Mouse (Mus musculus): ENCODE results near the gene Ankrd12. TPM values are rescaled to one million over a fixed set of nuclear protein-coding genes. Genes with fewer than 3 reads are reported as not detected.
"Not testable (repeated sequence)": the region's sequence is repeated elsewhere in the genome, so short reads cannot be mapped to it uniquely, and the experiment has no call there.

The Ankrd12 gene
- polyA plus RNA-seq, 1 experiment = 28.3 TPM

- no peak overlapping the region for H3K27ac ChIP-seq (ENCODE audit: insufficient read depth, low read depth, low read length)
- TF ChIP-seq CTCF (IDR thresholded peaks at IDR 0.05; ENCODE audit: low read depth, low read length) (no peak), POLR2A (IDR thresholded peaks at IDR 0.05; ENCODE audit: borderline replicate concordance, low read depth, low read length) (no peak)
- H3K4me3 ChIP-seq (ENCODE audit: insufficient read depth, low read length) = no peak overlapping the region
- H3K4me1 ChIP-seq (ENCODE audit: control insufficient read depth, insufficient read depth, low read length) = peaks cover 16% of the 10 kb centered on the region
These were observed 18.7 kb downstream of the Ankrd12 start for GRCm38 (mm10) chr17:66058160-66058559.

- H3K27ac ChIP-seq (ENCODE audit: insufficient read depth, low read depth, low read length) = no peak overlapping the region
- TF ChIP-seq CTCF (IDR thresholded peaks at IDR 0.05; ENCODE audit: low read depth, low read length) (no peak), POLR2A (IDR thresholded peaks at IDR 0.05; ENCODE audit: borderline replicate concordance, low read depth, low read length) (no peak)
- H3K4me3 ChIP-seq (ENCODE audit: insufficient read depth, low read length) = no peak overlapping the region
- peaks cover 22% of the 10 kb centered on the region for H3K4me1 ChIP-seq (ENCODE audit: control insufficient read depth, insufficient read depth, low read length)
These were observed 19.7 kb downstream of the Ankrd12 start for GRCm38 (mm10) chr17:66057145-66057544.

GRCm38 (mm10) chr17:66053349-66053748 is 23.5 kb downstream of the Ankrd12 start:
- Histone ChIP-seq H3K4me3 (ENCODE audit: insufficient read depth, low read length) (peak overlapping the region; percentile 10; the same call in 1 of the 2 replicates), H3K4me1 (ENCODE audit: control insufficient read depth, insufficient read depth, low read length) (peaks cover 37% of the 10 kb centered on the region), H3K27ac (ENCODE audit: insufficient read depth, low read depth, low read length) (peak overlapping the region; percentile 97)
- TF ChIP-seq POLR2A (IDR thresholded peaks at IDR 0.05; ENCODE audit: borderline replicate concordance, low read depth, low read length) = no peak

- Histone ChIP-seq H3K4me3 (ENCODE audit: insufficient read depth, low read length) (no peak overlapping the region), H3K4me1 (ENCODE audit: control insufficient read depth, insufficient read depth, low read length) (peaks cover 38% of the 10 kb centered on the region), H3K27ac (ENCODE audit: insufficient read depth, low read depth, low read length) (peak overlapping the region; percentile 18; the same call in 1 of the 2 replicates)
- TF ChIP-seq POLR2A (IDR thresholded peaks at IDR 0.05; ENCODE audit: borderline replicate concordance, low read depth, low read length) (no peak), CTCF (IDR thresholded peaks at IDR 0.05; ENCODE audit: low read depth, low read length) (no peak)
These were observed 28.1 kb downstream of the Ankrd12 start for GRCm38 (mm10) chr17:66048795-66049194.

- TF ChIP-seq CTCF (IDR thresholded peaks at IDR 0.05; ENCODE audit: low read depth, low read length) (no peak), POLR2A (IDR thresholded peaks at IDR 0.05; ENCODE audit: borderline replicate concordance, low read depth, low read length) (no peak)
- H3K4me1 ChIP-seq (ENCODE audit: control insufficient read depth, insufficient read depth, low read length) = peaks cover 34% of the 10 kb centered on the region
- H3K4me3 ChIP-seq (ENCODE audit: insufficient read depth, low read length) = no peak overlapping the region
- H3K27ac ChIP-seq (ENCODE audit: insufficient read depth, low read depth, low read length) = peak overlapping the region; percentile 19; the same call in 1 of the 2 replicates
These were observed 28.7 kb downstream of the Ankrd12 start for GRCm38 (mm10) chr17:66048199-66048598.

GRCm38 (mm10) chr17:66043679-66044078 is 33.2 kb downstream of the Ankrd12 start:
- H3K4me3 ChIP-seq (ENCODE audit: insufficient read depth, low read length); H3K27ac ChIP-seq (ENCODE audit: insufficient read depth, low read depth, low read length): not testable (repeated sequence)
- peaks cover 26% of the 10 kb centered on the region for H3K4me1 ChIP-seq (ENCODE audit: control insufficient read depth, insufficient read depth, low read length)

- H3K27ac ChIP-seq (ENCODE audit: insufficient read depth, low read depth, low read length) = no peak overlapping the region
These were observed 35.9 kb downstream of the Ankrd12 start for GRCm38 (mm10) chr17:66041020-66041419.

GRCm38 (mm10) chr17:66033239-66033638 is 43.6 kb downstream of the Ankrd12 start:
- H3K4me1 ChIP-seq (ENCODE audit: control insufficient read depth, insufficient read depth, low read length) = no peaks in the 10 kb centered on the region
- no peak overlapping the region for H3K27ac ChIP-seq (ENCODE audit: insufficient read depth, low read depth, low read length)

More at GRCm38 (mm10) chr17:66041020-66041419, 35.9 kb downstream of the Ankrd12 start:
- peaks cover 12% of the 10 kb centered on the region for H3K4me1 ChIP-seq (ENCODE audit: control insufficient read depth, insufficient read depth, low read length)
- H3K4me3 ChIP-seq (ENCODE audit: insufficient read depth, low read length) = no peak overlapping the region
- no peak for TF ChIP-seq POLR2A (IDR thresholded peaks at IDR 0.05; ENCODE audit: borderline replicate concordance, low read depth, low read length)
- no peak for TF ChIP-seq CTCF (IDR thresholded peaks at IDR 0.05; ENCODE audit: low read depth, low read length)

GRCm38 (mm10) chr17:66031991-66032390 is 44.9 kb downstream of the Ankrd12 start:
- Histone ChIP-seq H3K27ac (ENCODE audit: insufficient read depth, low read depth, low read length) (no peak overlapping the region), H3K4me3 (ENCODE audit: insufficient read depth, low read length) (no peak overlapping the region), H3K4me1 (ENCODE audit: control insufficient read depth, insufficient read depth, low read length) (no peaks in the 10 kb centered on the region)
- no peak for TF ChIP-seq CTCF (IDR thresholded peaks at IDR 0.05; ENCODE audit: low read depth, low read length)
- TF ChIP-seq POLR2A (IDR thresholded peaks at IDR 0.05; ENCODE audit: borderline replicate concordance, low read depth, low read length) = no peak

More at GRCm38 (mm10) chr17:66033239-66033638, 43.6 kb downstream of the Ankrd12 start:
- H3K4me3 ChIP-seq (ENCODE audit: insufficient read depth, low read length) = no peak overlapping the region
- TF ChIP-seq POLR2A (IDR thresholded peaks at IDR 0.05; ENCODE audit: borderline replicate concordance, low read depth, low read length) = no peak
- TF ChIP-seq CTCF (IDR thresholded peaks at IDR 0.05; ENCODE audit: low read depth, low read length) = no peak

GRCm38 (mm10) chr17:66024211-66024610 is 52.7 kb downstream of the Ankrd12 start:
- TF ChIP-seq CTCF (IDR thresholded peaks at IDR 0.05; ENCODE audit: low read depth, low read length) (no peak), POLR2A (IDR thresholded peaks at IDR 0.05; ENCODE audit: borderline replicate concordance, low read depth, low read length) (no peak)
- Histone ChIP-seq H3K27ac (ENCODE audit: insufficient read depth, low read depth, low read length) (no peak overlapping the region), H3K4me1 (ENCODE audit: control insufficient read depth, insufficient read depth, low read length) (no peaks in the 10 kb centered on the region), H3K4me3 (ENCODE audit: insufficient read depth, low read length) (no peak overlapping the region)

- no peak for TF ChIP-seq CTCF (IDR thresholded peaks at IDR 0.05; ENCODE audit: low read depth, low read length)
- no peak for TF ChIP-seq POLR2A (IDR thresholded peaks at IDR 0.05; ENCODE audit: borderline replicate concordance, low read depth, low read length)
- Histone ChIP-seq H3K4me1 (ENCODE audit: control insufficient read depth, insufficient read depth, low read length) (0 out of 2 replicates have a peak, but pooled peaks cover under 1% of the 10 kb centered on the region), H3K27ac (ENCODE audit: insufficient read depth, low read depth, low read length) (no peak overlapping the region), H3K4me3 (ENCODE audit: insufficient read depth, low read length) (no peak overlapping the region)
These were observed 65.1 kb downstream of the Ankrd12 start for GRCm38 (mm10) chr17:66011790-66012189.
